Mouse (Mus musculus) lung, adult 2 months (tissue): Measurements from ENCODE around the gene Tatdn2. TPM values are rescaled to one million over a fixed set of nuclear protein-coding genes. Genes with fewer than 3 reads are reported as not detected.
A peak's percentile ranks its signal among the peaks of the same experiment; 100 is the strongest.

Experiments
- DNase-seq: peaks from one replicate; pipeline ENCODE4 v3.0.0; 2022
- H3K4me1 ChIP-seq: fragments of 200-500 bp; 2 replicates; pipeline ENCODE4 v1.6.1; 2011; ENCODE audit warnings: low read length; ENCODE audit not compliant: control insufficient read depth, insufficient read depth
- H3K4me3 ChIP-seq: fragments of 200-500 bp; replicated peaks from 2 replicates; pipeline ENCODE3; 2011; ENCODE audit warnings: low read depth, mild to moderate bottlenecking, control low read depth, low read length; ENCODE audit errors: extremely low read depth
- CTCF ChIP-seq: fragments of 200-500 bp; IDR thresholded peaks from 2 replicates; pipeline ENCODE4 v1.5.1; 2011; ENCODE audit warnings: mild to moderate bottlenecking, low read length, control low read depth; ENCODE audit not compliant: insufficient read depth
- POLR2A ChIP-seq: fragments of 200-500 bp; IDR thresholded peaks from 2 replicates; pipeline ENCODE4 v1.6.1; 2011; ENCODE audit warnings: low read depth, mild to moderate bottlenecking, control low read depth, low read length, borderline replicate concordance; ENCODE audit errors: extremely low read depth
- WGBS: fragments of 180-500 bp; shearing (Covaris S2); methylation state at CpG from one replicate; pipeline ENCODE4 v1.1.7; 2018; 5-methylcytosine and 5-hydroxymethylcytosine counted together
- polyA plus RNA-seq: library from polyadenylated mRNA; depleted of rRNA; stranded (reverse); fragments of >200 nt; gene quantifications from 2 replicates; pipeline ENCODE4 v1.2.3, GENCODE M21; 2012

The Tatdn2 gene
- polyA plus RNA-seq, 1 experiment: 24.5 TPM

GRCm38 (mm10) chr6:113714276-113714675 is 17.4 kb downstream of the Tatdn2 start:
- WGBS: 81% methylated on average over 2 of the region's 2 CpGs
- H3K4me1 ChIP-seq: no peaks in the 10 kb centered on the region; the same call in 1 of the 2 replicates
- H3K4me3 ChIP-seq: no peak overlapping the region
- TF ChIP-seq POLR2A: no peak
- no peak for TF ChIP-seq CTCF
- DNase-seq: no peak

- TF ChIP-seq POLR2A (no peak), CTCF (no peak)
- H3K4me1 ChIP-seq: no peaks in the 10 kb centered on the region; the same call in 1 of the 2 replicates
- 63% methylated on average over 1 of the region's 1 CpGs for WGBS
- H3K4me3 ChIP-seq: no peak overlapping the region
- DNase-seq: no peak
Observed at GRCm38 (mm10) chr6:113714797-113715196, 17.9 kb downstream of the Tatdn2 start.

- no peak for DNase-seq
- Histone ChIP-seq H3K4me1 (no peaks in the 10 kb centered on the region; the same call in 1 of the 2 replicates), H3K4me3 (no peak overlapping the region)
- WGBS: 61% methylated on average over 3 of the region's 3 CpGs
- TF ChIP-seq POLR2A: no peak
- no peak for TF ChIP-seq CTCF
Observed at GRCm38 (mm10) chr6:113717541-113717940, 20.7 kb downstream of the Tatdn2 start.

- no peak for DNase-seq
- WGBS: 63% methylated on average over 3 of the region's 3 CpGs
- H3K4me3 ChIP-seq: no peak within 1 kb of the TSS
- H3K4me1 ChIP-seq: no peaks in the 10 kb centered on the region; the same call in 1 of the 2 replicates
- TF ChIP-seq CTCF: no peak
- TF ChIP-seq POLR2A: no peak
Observed at GRCm38 (mm10) chr6:113719878-113720277, 23.0 kb downstream of the Tatdn2 start, which contains the start of gene Ghrl. Gene Ghrl, minus strand, starts transcription at chr6:113719880.

GRCm38 (mm10) chr6:113721061-113721460 is 24.2 kb downstream of the Tatdn2 start:
- H3K4me3 ChIP-seq: no peak overlapping the region
- DNase-seq: no peak
- 68% methylated on average over 4 of the region's 4 CpGs for WGBS
- TF ChIP-seq POLR2A: no peak
- TF ChIP-seq CTCF: no peak
- H3K4me1 ChIP-seq: no peaks in the 10 kb centered on the region; the same call in 1 of the 2 replicates

GRCm38 (mm10) chr6:113728181-113728580 is 31.3 kb downstream of the Tatdn2 start:
- TF ChIP-seq POLR2A (no peak), CTCF (no peak)
- no peaks in the 10 kb centered on the region for H3K4me1 ChIP-seq
- 88% methylated on average over 7 of the region's 7 CpGs for WGBS
- no peak overlapping the region for H3K4me3 ChIP-seq
- no peak for DNase-seq

GRCm38 (mm10) chr6:113731296-113731695 is 34.4 kb downstream of the Tatdn2 start:
- Histone ChIP-seq H3K4me1 (no peaks in the 10 kb centered on the region), H3K4me3 (no peak overlapping the region)
- no peak for TF ChIP-seq CTCF
- no peak for TF ChIP-seq POLR2A
- no peak for DNase-seq
- 92% methylated on average over 3 of the region's 3 CpGs for WGBS

GRCm38 (mm10) chr6:113737318-113738046 is 40.6 kb downstream of the Tatdn2 start:
- H3K4me3 ChIP-seq: no peak overlapping the region
- 89% methylated on average over 9 of the region's 9 CpGs for WGBS
- H3K4me1 ChIP-seq: peaks cover 3% of the 10 kb centered on the region; the same call in 1 of the 2 replicates
- no peak for TF ChIP-seq POLR2A
- no peak for TF ChIP-seq CTCF
- no peak for DNase-seq

- H3K4me3 ChIP-seq: peak within 1 kb of the TSS; percentile 98
- peak; percentile 86 for DNase-seq
- WGBS: 6% methylated on average over 41 of the region's 41 CpGs
- TF ChIP-seq CTCF (no peak), POLR2A (peak; percentile 91; the same call in 1 of the 2 replicates)
- peaks cover 3% of the 10 kb centered on the region; the same call in 1 of the 2 replicates for H3K4me1 ChIP-seq
Observed at GRCm38 (mm10) chr6:113740236-113741217, 43.7 kb downstream of the Tatdn2 start, which contains the start of gene Sec13. Gene Sec13, minus strand, starts transcription at chr6:113740743.

GRCm38 (mm10) chr6:113741425-113741824 is 44.6 kb downstream of the Tatdn2 start:
- no peak for TF ChIP-seq POLR2A
- no peak for TF ChIP-seq CTCF
- Histone ChIP-seq H3K4me1 (peaks cover 3% of the 10 kb centered on the region; the same call in 1 of the 2 replicates), H3K4me3 (no peak overlapping the region)
- 51% methylated on average over 2 of the region's 2 CpGs for WGBS
- DNase-seq: no peak
